Mouse (Mus musculus) MEL (cell line): ENCODE results near the gene Med27. TPM values are rescaled to one million over a fixed set of nuclear protein-coding genes. Genes with fewer than 3 reads are reported as not detected.

Experiments
- DNase-seq: peaks from one replicate; pipeline ENCODE4 v3.0.0; 2011; ENCODE audit warnings: low read depth, low spot score
- H3K27ac ChIP-seq: 2 replicates; pipeline ENCODE4 v1.5.1; 2012; ENCODE audit warnings: low read depth, mild to moderate bottlenecking, control low read depth, low read length, moderate library complexity; ENCODE audit not compliant: control insufficient read depth
- H3K27me3 ChIP-seq, 2 experiments: fragments of 150-350 bp in 1 of 2; sonication (generic) in 1 of 2; 2 replicates each; pipeline ENCODE4 v1.6.1; 2012; ENCODE audit warnings: low read length in 2 of 2, mild to moderate bottlenecking in 2 of 2, improper control_type of control experiment in 1 of 2, moderate library complexity in 1 of 2; ENCODE audit not compliant: insufficient read depth in 2 of 2, control insufficient read depth in 1 of 2
- H3K36me3 ChIP-seq, 2 experiments: 2 replicates each; pipeline ENCODE4 v1.6.1; 2012 to 2014; ENCODE audit warnings: low read length in 2 of 2, improper control_type of control experiment in 1 of 2, inconsistent platforms in 1 of 2, mild to moderate bottlenecking in 1 of 2; ENCODE audit not compliant: insufficient read depth in 2 of 2, control insufficient read depth in 1 of 2
- H3K4me1 ChIP-seq, 2 experiments: fragments of 150-350 bp in 1 of 2; sonication (generic) in 1 of 2; 2 replicates each; pipeline ENCODE4 v1.6.1; 2012; ENCODE audit warnings: low read length in 2 of 2, improper control_type of control experiment in 1 of 2, mild to moderate bottlenecking in 1 of 2; ENCODE audit not compliant: insufficient read depth in 2 of 2, control insufficient read depth in 1 of 2
- H3K4me3 ChIP-seq, 2 experiments: fragments of 150-350 bp in 1 of 2; sonication (generic) in 1 of 2; 2 replicates each; pipeline ENCODE4 v1.5.1; 2012; ENCODE audit warnings: low read depth in 2 of 2, low read length in 2 of 2, mild to moderate bottlenecking in 2 of 2, moderate library complexity in 2 of 2, control low read depth in 1 of 2, improper control_type of control experiment in 1 of 2; ENCODE audit not compliant: control insufficient read depth in 1 of 2, insufficient read depth in 1 of 2
- H3K79me2 ChIP-seq: 2 replicates; pipeline ENCODE4 v1.6.1; 2012; ENCODE audit warnings: mild to moderate bottlenecking, low read length, moderate library complexity; ENCODE audit not compliant: control insufficient read depth, poor library complexity, insufficient read depth
- H3K9ac ChIP-seq: 2 replicates; pipeline ENCODE4 v1.6.1; 2012; ENCODE audit warnings: low read depth, mild to moderate bottlenecking, control low read depth, low read length, moderate library complexity; ENCODE audit not compliant: control insufficient read depth, poor library complexity, severe bottlenecking
- H3K9me3 ChIP-seq: fragments of 150-350 bp; sonication (generic); replicated peaks from 2 replicates; pipeline ENCODE4 v1.6.1; 2012; ENCODE audit warnings: mild to moderate bottlenecking, low read length, improper control_type of control experiment, moderate library complexity; ENCODE audit not compliant: insufficient read depth
- CHD2 ChIP-seq: IDR thresholded peaks from 2 replicates; pipeline ENCODE4 v1.6.1; 2011; ENCODE audit warnings: low read length, improper control_type of control experiment
- E2F4 ChIP-seq: IDR thresholded peaks from 2 replicates; pipeline ENCODE4 v1.6.1; 2011; ENCODE audit warnings: low read depth, low read length, improper control_type of control experiment, borderline replicate concordance
- ELF1 ChIP-seq: IDR thresholded peaks from 2 replicates; pipeline ENCODE4 v1.6.1; 2014; ENCODE audit warnings: low read depth, mild to moderate bottlenecking, inconsistent platforms, low read length, improper control_type of control experiment, moderate library complexity
- ETS1 ChIP-seq: IDR thresholded peaks from 2 replicates; pipeline ENCODE4 v1.6.1; 2012; ENCODE audit warnings: low read depth, mild to moderate bottlenecking, inconsistent platforms, low read length, improper control_type of control experiment, moderate library complexity
- HCFC1 ChIP-seq: IDR thresholded peaks from 2 replicates; pipeline ENCODE4 v1.6.1; 2012; ENCODE audit warnings: low read depth, mild to moderate bottlenecking, inconsistent platforms, low read length, improper control_type of control experiment, moderate library complexity
- MAFK ChIP-seq: IDR thresholded peaks from 2 replicates; pipeline ENCODE4 v1.6.1; 2011; ENCODE audit warnings: low read depth, mild to moderate bottlenecking, low read length, improper control_type of control experiment, borderline replicate concordance
- MAX ChIP-seq: IDR thresholded peaks from 2 replicates; pipeline ENCODE4 v1.6.1; 2011; ENCODE audit warnings: low read length, improper control_type of control experiment
- MXI1 ChIP-seq: IDR thresholded peaks from 2 replicates; pipeline ENCODE4 v1.6.1; 2011; ENCODE audit warnings: mild to moderate bottlenecking, low read depth, low read length, improper control_type of control experiment
- MYB ChIP-seq: IDR thresholded peaks from 2 replicates; pipeline ENCODE4 v1.6.1; 2011; ENCODE audit warnings: mild to moderate bottlenecking, low read depth, low read length, improper control_type of control experiment
- POLR2A ChIP-seq, 2 experiments: IDR thresholded peaks; 2 replicates each; pipeline ENCODE4 v1.6.1; 2011 to 2012; ENCODE audit warnings: low read length in 2 of 2, mild to moderate bottlenecking in 2 of 2, control low read depth in 1 of 2, improper control_type of control experiment in 1 of 2, low read depth in 1 of 2, moderate library complexity in 1 of 2; ENCODE audit not compliant: control insufficient read depth in 1 of 2, insufficient read depth in 1 of 2, poor library complexity in 1 of 2
- RAD21 ChIP-seq: IDR thresholded peaks from 2 replicates; pipeline ENCODE4 v1.6.1; 2011; ENCODE audit warnings: mild to moderate bottlenecking, low read depth, low read length, improper control_type of control experiment
- SIN3A ChIP-seq: IDR thresholded peaks from 2 replicates; pipeline ENCODE4 v1.6.1; 2012; ENCODE audit warnings: low read length, improper control_type of control experiment, inconsistent platforms
- TAL1 ChIP-seq: IDR thresholded peaks from 2 replicates; pipeline ENCODE4 v1.6.1; 2012; ENCODE audit warnings: mild to moderate bottlenecking, inconsistent platforms, low read length, moderate library complexity, mixed read lengths
- TCF12 ChIP-seq: IDR thresholded peaks from 2 replicates; pipeline ENCODE4 v1.6.1; 2014; ENCODE audit warnings: low read depth, mild to moderate bottlenecking, inconsistent platforms, low read length, improper control_type of control experiment, moderate library complexity
- USF1 ChIP-seq: IDR thresholded peaks from 2 replicates; pipeline ENCODE4 v1.6.1; 2014; ENCODE audit warnings: low read depth, mild to moderate bottlenecking, inconsistent platforms, low read length, improper control_type of control experiment, moderate library complexity
- USF2 ChIP-seq, 2 experiments: IDR thresholded peaks; 2 replicates each; pipeline ENCODE4 v1.6.1; 2011 to 2012; ENCODE audit warnings: improper control_type of control experiment in 2 of 2, low read length in 2 of 2, borderline replicate concordance in 1 of 2, inconsistent platforms in 1 of 2, low read depth in 1 of 2, mild to moderate bottlenecking in 1 of 2; ENCODE audit not compliant: insufficient read depth in 1 of 2
- ZC3H11A ChIP-seq: IDR thresholded peaks from 2 replicates; pipeline ENCODE4 v1.6.1; 2012; ENCODE audit warnings: low read depth, mild to moderate bottlenecking, inconsistent platforms, low read length, improper control_type of control experiment
- ZMIZ1 ChIP-seq: IDR thresholded peaks from 2 replicates; pipeline ENCODE4 v1.6.1; 2012; ENCODE audit warnings: low read depth, mild to moderate bottlenecking, inconsistent platforms, low read length, improper control_type of control experiment, moderate library complexity
- ZNF384 ChIP-seq: IDR thresholded peaks from 2 replicates; pipeline ENCODE4 v1.6.1; 2012; ENCODE audit warnings: low read depth, mild to moderate bottlenecking, inconsistent platforms, low read length, improper control_type of control experiment
- polyA plus RNA-seq, 2 experiments: library from polyadenylated mRNA; stranded (reverse) in 1 of 2; unstranded in 1 of 2; fragments of >175 nt in 1 of 2; fragments of >200 nt in 1 of 2; gene quantifications; 2 replicates each; pipeline versions ENCODE4 v1.2.1 to v1.2.4; 2012; ENCODE audit warnings: low replicate concordance in 2 of 2, low read depth in 1 of 2; ENCODE audit not compliant: insufficient read length in 2 of 2, insufficient read depth in 1 of 2, missing spikeins in 1 of 2
- total RNA-seq: library from RNA; depleted of rRNA; stranded (reverse); fragments of 300-350 nt; gene quantifications from 2 replicates; pipeline ENCODE4 v1.2.3, GENCODE M21; 2012

Gene Med27
- total and polyA plus RNA-seq, 3 experiments, result 46.3 to 46.9 TPM; not detected in 1

DNA sequence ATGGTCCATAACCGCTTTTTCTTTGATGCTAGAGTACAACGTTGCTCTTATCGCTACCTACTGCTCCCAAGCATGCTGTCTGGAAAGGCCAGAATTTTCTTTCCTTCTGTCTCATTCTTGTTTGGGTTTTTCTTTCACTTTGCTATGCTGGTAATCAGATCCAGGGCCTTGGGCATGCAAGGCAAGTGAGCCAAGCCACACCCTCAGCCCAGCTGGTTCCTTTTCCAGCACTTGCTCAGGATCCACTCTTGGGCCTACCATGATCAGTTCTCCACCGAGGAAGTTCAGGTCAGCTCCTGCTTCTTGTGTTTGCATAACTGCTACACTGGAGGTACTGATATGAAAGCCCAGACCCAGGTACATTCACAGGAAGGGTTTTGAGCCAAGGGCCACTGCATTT, 44.5 kb downstream of the Med27 start:
- H3K4me3 ChIP-seq, result no peak overlapping the region
- no peak overlapping the region; the same call in 1 of the 2 replicates for H3K27ac ChIP-seq
- DNase-seq, result peak; percentile 50
- H3K9me3 ChIP-seq, result no peaks in the 10 kb centered on the region
- H3K4me1 ChIP-seq, result peaks cover 8 to 14% of the 10 kb centered on the region in 2 experiments
- no peak for TF ChIP-seq MAFK
- TF ChIP-seq ELF1, result no peak
- no peak for TF ChIP-seq RAD21
- no peak for TF ChIP-seq HCFC1
- no peak for TF ChIP-seq ZNF384
- peak; percentile 57; the same call in 1 of the 2 replicates for TF ChIP-seq SIN3A
- TF ChIP-seq TCF12, result no peak
- TF ChIP-seq USF2 (IDR thresholded peaks at IDR 0.05; ENCODE audit: borderline replicate concordance in 1 of 2, insufficient read depth in 1 of 2, low read depth in 1 of 2, low read length in 2 of 2), result no peak
- TF ChIP-seq E2F4, result no peak
- no peak for TF ChIP-seq USF1
- TF ChIP-seq MYB, result no peak
- no peak for TF ChIP-seq ZC3H11A
- peak; percentile 84 for TF ChIP-seq ETS1
- TF ChIP-seq CHD2, result no peak
- TF ChIP-seq MAX, result no peak
- TF ChIP-seq MXI1, result 0 out of 2 replicates have a peak, but pooled peaks have one; percentile 29
- H3K9ac ChIP-seq, result no peak overlapping the region
- H3K27me3 ChIP-seq, result no peaks in the 10 kb centered on the region
- H3K79me2 ChIP-seq, result no peaks in the 10 kb centered on the region
- peaks cover 0 to 7% of the 10 kb centered on the region in 2 experiments; a peak in 2 of 4 replicates for H3K36me3 ChIP-seq

DNA sequence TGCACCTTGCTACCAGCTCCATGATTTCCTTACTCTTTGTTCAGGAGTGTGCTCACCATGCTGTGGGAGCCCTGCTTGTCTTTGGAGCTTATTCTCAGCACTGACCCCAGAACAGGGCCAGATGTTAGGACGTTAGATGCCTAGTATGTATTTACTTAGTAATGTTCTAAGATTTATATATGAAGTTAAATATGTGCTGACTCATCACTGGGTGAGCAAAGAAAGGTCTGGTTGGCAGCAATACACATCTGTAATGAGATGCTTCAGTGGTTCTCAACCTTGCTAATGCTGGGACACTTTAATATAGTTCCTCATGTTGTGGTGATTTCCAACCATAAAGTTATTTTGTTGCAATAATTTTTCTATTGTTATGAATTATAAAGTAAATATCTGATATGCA, 45.4 kb downstream of the Med27 start:
- Histone ChIP-seq H3K27ac (no peak overlapping the region), H3K36me3 (peaks cover 0 to 7% of the 10 kb centered on the region in 2 experiments; a peak in 2 of 4 replicates), H3K27me3 (no peaks in the 10 kb centered on the region), H3K4me3 (no peak overlapping the region), H3K9ac (no peak overlapping the region), H3K4me1 (peaks cover 8 to 14% of the 10 kb centered on the region in 2 experiments)
- TF ChIP-seq TAL1 (no peak), MAFK (peak; percentile 83), POLR2A (IDR thresholded peaks at IDR 0.05; ENCODE audit: control insufficient read depth in 1 of 2, insufficient read depth in 1 of 2, low read depth in 1 of 2, low read length in 2 of 2, poor library complexity in 1 of 2) (no peak), ZMIZ1 (no peak), E2F4 (no peak), ZC3H11A (no peak)
- TF ChIP-seq, all 39 proteins: peak for 1
- Histone ChIP-seq H3K79me2 (no peaks in the 10 kb centered on the region), H3K9me3 (no peaks in the 10 kb centered on the region)
- DNase-seq, result no peak
